Mouse (Mus musculus) G1E (cell line): Measurements from ENCODE around the gene Cnn1. TPM values are rescaled to one million over a fixed set of nuclear protein-coding genes. Genes with fewer than 3 reads are reported as not detected.

Source experiments
- ATAC-seq: 2 replicates; pipeline ENCODE4 v1.8.0; 2016; ENCODE audit warnings: mild to moderate bottlenecking; ENCODE audit not compliant: insufficient number of reproducible peaks, poor library complexity, low FRiP score, severe bottlenecking; ENCODE audit errors: extremely low read depth
- DNase-seq: peaks from one replicate; pipeline ENCODE4 v3.0.0; 2012; ENCODE audit warnings: low spot score
- H3K27me3 ChIP-seq: 2 replicates; pipeline ENCODE4 v1.6.1; 2012; ENCODE audit warnings: mild to moderate bottlenecking, low read length, inconsistent platforms; ENCODE audit not compliant: insufficient read depth
- H3K36me3 ChIP-seq: replicated peaks from 2 replicates; pipeline ENCODE3; 2012; ENCODE audit warnings: mild to moderate bottlenecking, inconsistent platforms
- H3K4me1 ChIP-seq: 2 replicates; pipeline ENCODE4 v1.6.1; 2012; ENCODE audit warnings: low read depth, low read length, inconsistent platforms, mixed read lengths; ENCODE audit not compliant: insufficient read depth
- H3K4me3 ChIP-seq: 2 replicates; pipeline ENCODE4 v1.5.1; 2012; ENCODE audit warnings: low read depth, mild to moderate bottlenecking, inconsistent platforms, low read length, moderate library complexity, mixed read lengths
- H3K9me3 ChIP-seq: replicated peaks from 2 replicates; pipeline ENCODE4 v1.6.1; 2012; ENCODE audit warnings: inconsistent platforms
- CTCF ChIP-seq: IDR thresholded peaks from 2 replicates; pipeline ENCODE4 v1.5.1; 2012; ENCODE audit warnings: low read depth, low read length, inconsistent platforms, mixed read lengths
- GATA1 ChIP-seq: IDR thresholded peaks from 2 replicates; pipeline ENCODE4 v1.6.1; 2012; ENCODE audit warnings: borderline replicate concordance, low read length, inconsistent platforms, mixed read lengths
- GATA2 ChIP-seq: IDR thresholded peaks from 2 replicates; pipeline ENCODE4 v1.6.1; 2012; ENCODE audit warnings: low read depth, low read length, inconsistent platforms, borderline replicate concordance
- POLR2AphosphoS5 ChIP-seq: IDR thresholded peaks from 2 replicates; pipeline ENCODE4 v1.6.1; 2012; ENCODE audit warnings: low read depth, low read length, inconsistent platforms; ENCODE audit not compliant: insufficient replicate concordance
- TAL1 ChIP-seq: conservative IDR thresholded peaks from 2 replicates; pipeline ENCODE4 v1.6.1; 2012; ENCODE audit warnings: low read depth, low read length, inconsistent platforms, mixed read lengths
- polyA plus RNA-seq: library from polyadenylated mRNA; stranded (reverse); fragments of >175 nt; gene quantifications from 2 replicates; pipeline ENCODE4 v1.2.3, GENCODE M21; 2012
- total RNA-seq, 2 experiments: library from RNA; stranded (forward) in 1 of 2; stranded (reverse) in 1 of 2; fragments of 200-1000 nt in 1 of 2; fragments of >200 nt in 1 of 2; fragmentation: Nextera tagmentation in 1 of 2; gene quantifications; 2 replicates each; pipeline ENCODE4 v1.2.3; 2014 to 2017

The Cnn1 gene
- total and polyA plus RNA-seq, 3 experiments: 0.05 TPM; not detected in 2

GRCm38 (mm10) chr9:22086012-22086411 is 13.0 kb upstream of the Cnn1 start:
- Histone ChIP-seq H3K9me3 (no peaks in the 10 kb centered on the region), H3K27me3 (no peaks in the 10 kb centered on the region), H3K36me3 (peaks cover 26% of the 10 kb centered on the region), H3K4me3 (peak overlapping the region; percentile 93), H3K4me1 (peaks cover 31% of the 10 kb centered on the region)
- DNase-seq: no peak
- ATAC-seq: no peak
- TF ChIP-seq CTCF (no peak), POLR2AphosphoS5 (no peak), TAL1 (no peak), GATA2 (no peak), GATA1 (no peak)

GRCm38 (mm10) chr9:22087034-22087618 is 11.9 kb upstream of the Cnn1 start:
- no peaks in the 10 kb centered on the region for H3K9me3 ChIP-seq
- peaks cover 18% of the 10 kb centered on the region for H3K36me3 ChIP-seq
- DNase-seq: no peak
- TF ChIP-seq TAL1 (no peak), GATA2 (no peak), CTCF (no peak), GATA1 (no peak), POLR2AphosphoS5 (no peak)
- no peaks in the 10 kb centered on the region for H3K27me3 ChIP-seq
- no peak overlapping the region for H3K4me3 ChIP-seq
- ATAC-seq: no peak
- peaks cover 31% of the 10 kb centered on the region for H3K4me1 ChIP-seq

GRCm38 (mm10) chr9:22089281-22089680 is 9.7 kb upstream of the Cnn1 start:
- Histone ChIP-seq H3K4me3 (no peak overlapping the region), H3K36me3 (no peaks in the 10 kb centered on the region), H3K27me3 (peaks cover 5% of the 10 kb centered on the region; the same call in 1 of the 2 replicates), H3K4me1 (peaks cover 19% of the 10 kb centered on the region), H3K9me3 (no peaks in the 10 kb centered on the region)
- ATAC-seq (no peak), DNase-seq (no peak)
- no peak for TF ChIP-seq GATA1
- TF ChIP-seq GATA2: no peak
- no peak for TF ChIP-seq TAL1

- DNase-seq: no peak
- no peak overlapping the region for H3K4me3 ChIP-seq
- H3K27me3 ChIP-seq: peaks cover 5% of the 10 kb centered on the region; the same call in 1 of the 2 replicates
- H3K36me3 ChIP-seq: no peaks in the 10 kb centered on the region
- no peak for ATAC-seq
- no peaks in the 10 kb centered on the region for H3K9me3 ChIP-seq
- H3K4me1 ChIP-seq: peaks cover 16% of the 10 kb centered on the region
- TF ChIP-seq GATA1 (no peak), GATA2 (no peak), TAL1 (no peak)
These were observed 9.0 kb upstream of the Cnn1 start for GRCm38 (mm10) chr9:22089986-22090385.

GRCm38 (mm10) chr9:22092746-22093145 is 6.3 kb upstream of the Cnn1 start:
- peaks cover 5% of the 10 kb centered on the region for H3K27me3 ChIP-seq
- H3K9me3 ChIP-seq: no peaks in the 10 kb centered on the region
- no peak for TF ChIP-seq POLR2AphosphoS5
- no peak for TF ChIP-seq GATA2
- no peak for TF ChIP-seq CTCF
- TF ChIP-seq GATA1: no peak
- no peak for TF ChIP-seq TAL1
- no peaks in the 10 kb centered on the region for H3K36me3 ChIP-seq
- ATAC-seq (no peak), DNase-seq (no peak)
- no peak overlapping the region for H3K4me3 ChIP-seq
- H3K4me1 ChIP-seq: peaks cover 15% of the 10 kb centered on the region

GRCm38 (mm10) chr9:22095854-22096307 is 3.1 kb upstream of the Cnn1 start:
- Histone ChIP-seq H3K36me3 (no peaks in the 10 kb centered on the region), H3K27me3 (peaks cover 33% of the 10 kb centered on the region), H3K9me3 (no peaks in the 10 kb centered on the region), H3K4me3 (peak overlapping the region; percentile 65; the same call in 1 of the 2 replicates), H3K4me1 (peaks cover 26% of the 10 kb centered on the region)
- DNase-seq: peak; percentile 76
- ATAC-seq: no peak
- TF ChIP-seq POLR2AphosphoS5 (no peak), CTCF (0 out of 2 replicates have a peak, but pooled peaks have one; percentile 20)
